Mouse (Mus musculus): Measurements from ENCODE around the gene Rhoh.
A peak's percentile ranks its signal among the peaks of the same experiment; 100 is the strongest.

Gene Rhoh

DNA sequence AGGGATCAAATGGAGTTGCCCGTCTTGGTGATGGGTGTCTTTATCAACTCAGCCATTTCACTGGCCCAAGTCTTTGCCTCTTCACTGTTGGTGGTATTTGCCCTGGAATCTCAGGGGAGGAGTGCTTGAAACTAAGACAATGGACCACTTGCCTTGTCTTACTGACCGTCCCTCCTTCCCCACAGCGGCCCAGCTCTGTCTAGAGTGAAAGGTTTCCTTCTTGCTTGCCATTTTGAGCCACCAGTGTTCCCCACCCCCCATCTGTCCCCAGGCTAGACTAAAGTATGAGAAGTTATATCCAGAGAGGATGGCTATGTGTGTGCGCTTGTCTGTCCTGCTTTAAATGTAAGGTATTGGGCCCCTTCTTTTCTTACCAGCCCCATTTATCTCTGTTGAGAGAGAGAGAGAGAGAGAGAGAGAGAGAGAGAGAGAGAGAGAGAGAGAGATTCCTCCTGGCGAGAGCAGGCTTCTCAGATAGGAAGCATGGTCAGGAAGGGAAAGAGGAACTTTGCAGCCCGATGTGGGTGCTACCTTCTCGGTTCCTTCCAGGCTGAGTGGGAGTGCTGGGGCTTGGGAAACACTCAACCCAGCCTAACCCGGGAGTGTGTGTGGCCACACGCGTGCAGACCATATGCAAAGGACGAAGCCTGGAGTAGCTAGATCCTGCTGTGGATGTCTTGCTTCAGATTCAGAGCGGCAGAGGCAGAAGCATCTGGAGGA, 572 bp upstream of the Rhoh start:
- DNase-seq (ENCODE audit: low read depth) = peak; percentile 56

DNA sequence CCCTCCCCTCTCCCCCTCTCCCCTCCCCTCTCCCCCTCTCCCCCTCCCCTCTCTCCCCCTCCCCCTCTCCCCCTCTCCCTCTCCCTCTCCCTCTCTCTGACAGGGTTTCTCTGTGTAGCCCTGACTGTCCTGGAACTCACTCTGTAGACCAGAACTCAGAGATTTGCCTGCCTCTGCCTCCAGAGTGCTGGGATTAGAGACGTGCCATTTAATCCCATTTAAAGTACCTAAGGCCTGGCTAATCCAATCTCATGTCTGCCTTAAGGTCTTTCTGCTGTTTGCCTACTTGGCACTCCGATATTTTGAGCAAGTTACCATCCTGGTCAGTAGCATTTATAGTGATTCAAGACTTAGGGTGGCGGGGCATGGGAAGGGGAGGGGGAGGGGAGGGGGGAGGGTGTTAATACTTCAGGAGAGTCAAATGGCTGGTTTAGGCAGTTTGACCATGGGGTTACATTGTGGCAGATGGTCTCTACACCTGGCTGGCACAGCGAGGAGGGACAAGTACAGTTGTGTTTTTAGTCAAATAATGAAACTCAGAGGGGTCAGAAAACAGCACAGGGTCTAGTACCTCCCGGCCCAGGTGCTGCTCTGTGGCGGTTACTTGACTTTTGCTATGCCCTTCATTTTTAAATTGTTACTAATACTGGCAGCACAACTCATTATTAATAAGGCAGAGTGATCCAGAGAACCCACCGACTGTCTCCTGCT, 1.4 kb downstream of the Rhoh start:
- DNase-seq (ENCODE audit: low read depth) = peak; percentile 27

DNA sequence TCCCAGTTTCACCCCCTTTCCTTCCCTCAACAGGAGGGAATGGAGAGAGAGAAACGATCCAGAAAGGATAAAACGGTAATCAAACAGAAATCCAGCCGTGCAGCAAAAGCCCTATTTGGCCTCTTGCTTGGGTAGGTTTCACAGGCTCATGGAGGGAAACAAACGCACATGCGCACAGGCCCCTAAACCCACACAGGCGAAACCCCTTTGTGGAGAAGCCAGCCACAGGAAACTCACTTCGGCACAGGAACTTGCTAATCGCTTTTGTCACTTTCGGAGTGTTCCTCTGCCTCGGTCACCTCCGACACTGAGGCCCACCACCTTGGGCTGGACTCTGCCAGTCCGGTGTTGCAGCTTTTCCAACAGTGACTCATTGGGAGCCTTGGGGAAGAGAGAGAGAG, 2.3 kb downstream of the Rhoh start:
- DNase-seq (ENCODE audit: low read depth) = peak; percentile 96

DNA sequence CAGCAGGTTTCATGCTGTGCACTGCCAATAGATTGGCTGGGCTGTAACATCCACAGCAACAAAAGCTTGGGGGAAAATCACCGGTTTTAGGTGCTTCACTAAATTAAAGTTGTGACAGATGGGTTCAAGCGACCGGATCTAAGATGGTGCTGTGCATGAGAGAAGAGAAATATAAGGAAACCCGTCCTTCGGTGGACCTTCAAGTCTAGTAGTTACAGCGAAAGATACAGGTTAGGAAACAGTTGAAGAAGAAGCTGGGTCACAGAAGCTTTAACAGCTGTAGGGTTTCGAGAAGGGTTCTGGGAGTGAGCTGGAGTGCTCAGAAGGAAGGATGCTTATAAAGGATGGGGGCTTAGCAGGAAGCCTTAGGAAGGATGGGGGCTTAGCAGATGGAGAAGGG, 3.5 kb downstream of the Rhoh start:
- peak; percentile 54 for DNase-seq (ENCODE audit: low read depth)

DNA sequence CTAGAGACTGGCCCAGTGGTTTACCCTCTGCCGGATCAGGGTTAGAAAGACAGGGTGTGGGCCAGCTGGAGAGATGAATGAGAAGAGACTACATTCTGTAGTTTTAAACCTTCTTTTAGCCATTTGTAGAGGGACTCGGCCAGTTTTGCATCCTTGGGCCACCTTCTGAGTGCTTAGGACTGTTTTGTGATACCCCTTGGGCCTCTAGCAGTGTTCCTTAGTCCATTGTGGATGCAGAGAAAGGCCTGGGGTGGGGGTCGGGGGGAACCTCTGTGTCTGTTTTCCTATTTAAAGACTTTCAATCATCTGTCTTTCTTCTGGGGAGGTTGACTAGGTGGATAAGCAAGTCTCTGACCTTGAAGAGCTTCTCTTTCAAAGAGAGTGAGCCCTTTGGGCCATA, 3.9 kb downstream of the Rhoh start:
- DNase-seq (ENCODE audit: low read depth) = no peak

DNA sequence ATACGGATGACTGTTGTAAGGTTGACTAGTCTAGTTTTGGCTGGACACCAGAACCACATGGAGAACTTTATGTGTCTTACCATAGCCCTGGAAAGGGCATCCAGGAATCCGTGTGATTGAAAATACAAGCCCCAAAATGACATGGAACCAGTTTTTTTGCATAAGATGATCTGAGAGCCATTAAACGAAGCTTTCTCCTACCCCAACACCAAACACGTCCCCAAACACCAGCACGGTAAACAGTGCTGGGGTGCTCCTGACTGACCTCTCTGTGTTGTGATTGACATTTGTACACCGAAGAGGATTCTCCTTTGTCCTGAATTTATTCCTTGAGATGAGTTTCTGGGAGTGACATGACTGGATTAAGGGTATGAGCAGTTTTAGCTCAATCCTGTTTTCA, 5.6 kb downstream of the Rhoh start:
- DNase-seq (ENCODE audit: low read depth) = peak; percentile 53

DNA sequence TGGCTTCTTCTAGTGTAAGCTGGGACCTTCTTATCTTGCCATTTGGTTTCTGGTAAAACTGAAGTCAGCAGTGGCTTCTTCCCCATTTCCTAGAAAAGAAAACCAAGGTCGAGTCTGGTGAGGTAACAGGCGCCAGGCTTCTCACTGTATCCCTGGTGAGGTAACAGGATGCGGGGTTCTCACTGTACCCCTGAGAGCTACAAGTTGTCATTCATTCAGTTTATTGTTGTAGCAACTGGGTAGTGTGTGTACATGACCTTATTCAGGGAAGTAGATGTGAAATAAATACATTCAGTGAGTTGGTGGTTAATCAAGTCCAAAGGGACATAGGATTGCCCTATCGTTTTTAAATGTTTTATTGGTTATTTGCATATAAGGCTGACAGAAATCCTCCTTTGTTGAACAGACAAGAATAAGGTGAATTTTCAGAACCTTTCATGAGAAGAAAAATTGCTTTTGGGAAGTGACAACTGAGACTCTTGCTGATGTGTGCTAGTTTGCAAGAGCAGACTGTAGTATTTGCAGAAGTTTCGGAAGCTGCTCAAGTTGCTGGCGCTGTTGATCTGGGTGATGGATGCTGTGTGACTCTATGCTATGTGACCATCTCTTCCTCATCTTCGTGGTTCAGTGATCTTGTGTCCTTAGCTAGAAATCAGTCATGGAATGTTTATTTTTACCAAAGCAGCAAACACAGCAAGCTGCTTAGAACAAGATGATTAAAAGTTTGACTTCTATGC, 6.5 kb downstream of the Rhoh start:
- DNase-seq (ENCODE audit: low read depth) = peak; percentile 77

DNA sequence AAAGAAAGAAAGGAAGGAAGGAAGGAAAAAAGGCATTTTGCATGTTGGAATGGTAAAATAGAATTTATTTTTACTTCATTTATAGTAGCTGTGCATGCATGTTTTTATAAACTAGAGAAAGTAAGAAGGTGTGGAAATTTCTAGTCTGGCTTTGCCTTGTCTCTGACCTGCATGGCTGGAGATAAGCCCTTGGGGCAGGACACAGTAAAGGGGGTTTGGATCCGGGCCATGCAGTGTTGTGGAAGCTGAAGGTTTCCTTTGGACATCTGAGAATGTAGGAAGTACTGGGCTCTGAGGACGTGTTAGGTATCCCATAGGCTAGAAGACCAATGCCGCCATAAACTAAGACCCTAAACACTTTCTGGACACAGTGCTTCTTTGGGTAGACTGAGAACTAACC, 7.4 kb downstream of the Rhoh start:
- peak; percentile 24 for DNase-seq (ENCODE audit: low read depth)

DNA sequence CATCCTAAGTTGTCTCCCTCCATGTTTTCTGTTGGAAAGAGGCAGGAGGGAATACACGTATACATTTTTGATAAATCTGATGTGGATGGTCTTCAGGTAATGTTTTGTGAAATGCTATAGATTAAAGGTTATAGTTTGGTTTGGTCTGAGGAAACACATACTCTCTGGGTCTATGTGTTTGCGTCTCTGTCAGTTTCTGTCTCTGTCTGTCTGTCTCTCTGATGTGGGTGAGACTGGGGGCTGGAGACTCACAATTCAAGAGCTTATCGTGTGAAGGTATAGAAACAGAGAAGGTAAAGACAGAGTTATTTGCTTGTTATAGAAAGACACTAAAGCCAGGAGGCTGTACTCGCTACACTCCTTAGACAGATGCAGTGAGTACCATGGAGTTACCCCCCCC, 8.6 kb downstream of the Rhoh start:
- peak; percentile 71 for DNase-seq (ENCODE audit: low read depth)

DNA sequence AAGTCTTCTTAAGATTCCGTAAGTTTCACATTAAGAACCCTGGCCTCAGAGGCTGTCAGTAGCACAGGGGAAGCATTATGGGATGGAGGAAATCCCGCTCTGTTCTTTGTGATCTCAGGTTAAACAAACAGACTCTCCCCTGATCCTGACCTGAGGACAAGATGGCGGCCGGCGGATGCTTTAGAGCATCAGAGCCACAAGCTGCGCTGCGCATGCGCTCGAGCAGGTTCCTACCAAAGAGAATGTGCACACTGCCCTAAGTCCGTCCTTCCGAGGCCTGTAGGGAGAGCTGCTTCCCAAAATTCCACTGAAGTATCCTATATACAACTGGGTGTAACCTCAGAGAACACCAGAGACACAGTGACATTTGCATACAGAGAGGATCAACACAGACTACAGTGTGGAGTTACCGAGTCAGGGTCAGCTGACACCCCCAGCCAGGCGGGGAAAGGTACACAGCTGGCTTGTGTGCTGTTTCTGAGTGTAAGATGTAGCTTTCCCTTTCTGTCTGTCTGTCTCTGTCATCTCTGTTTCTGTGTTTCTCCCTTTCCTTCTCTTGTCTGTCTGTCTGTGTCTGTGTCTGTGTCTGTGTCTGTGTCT, 10.4 kb downstream of the Rhoh start:
- DNase-seq (ENCODE audit: low read depth) = peak; percentile 85

DNA sequence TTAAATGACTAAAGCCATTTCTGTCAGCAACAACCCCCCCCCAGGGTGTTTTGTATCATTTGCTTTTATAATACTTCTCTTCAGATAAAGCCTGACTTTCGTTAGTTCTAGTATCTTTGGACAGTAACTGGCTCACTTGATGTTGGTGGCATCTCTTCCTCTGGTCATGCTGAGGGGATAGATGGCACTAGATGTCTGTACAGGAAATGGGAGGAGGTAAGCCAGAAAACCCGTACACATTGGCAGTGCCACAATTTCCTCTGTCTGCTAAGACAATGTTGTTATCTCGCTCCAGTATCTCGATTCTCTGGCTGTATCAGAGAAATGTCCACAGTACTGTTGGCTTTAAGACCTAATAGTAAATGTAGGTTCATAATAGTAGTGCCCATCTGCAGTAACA, 12.2 kb downstream of the Rhoh start:
- no peak for DNase-seq (ENCODE audit: low read depth)

DNA sequence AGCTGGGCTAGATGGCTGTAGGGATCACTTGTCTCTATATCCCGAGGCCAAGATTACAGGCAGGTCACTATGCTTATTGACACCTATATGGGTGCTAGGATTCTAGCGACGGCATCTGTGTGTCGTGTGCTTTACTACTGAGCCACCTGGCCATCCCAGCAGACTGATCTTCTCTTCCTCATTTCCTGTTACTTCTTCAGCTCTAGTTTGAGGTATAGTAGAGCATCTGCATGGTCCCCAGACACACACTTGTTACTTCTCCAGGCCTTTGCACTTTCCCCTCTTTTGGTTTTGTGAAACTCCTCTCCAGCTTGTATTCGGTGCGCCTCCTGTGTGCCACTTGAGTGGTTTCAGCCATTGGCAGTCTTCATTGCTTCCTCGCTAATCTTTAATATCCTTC, 14.3 kb downstream of the Rhoh start:
- peak; percentile 56 for DNase-seq (ENCODE audit: low read depth)

DNA sequence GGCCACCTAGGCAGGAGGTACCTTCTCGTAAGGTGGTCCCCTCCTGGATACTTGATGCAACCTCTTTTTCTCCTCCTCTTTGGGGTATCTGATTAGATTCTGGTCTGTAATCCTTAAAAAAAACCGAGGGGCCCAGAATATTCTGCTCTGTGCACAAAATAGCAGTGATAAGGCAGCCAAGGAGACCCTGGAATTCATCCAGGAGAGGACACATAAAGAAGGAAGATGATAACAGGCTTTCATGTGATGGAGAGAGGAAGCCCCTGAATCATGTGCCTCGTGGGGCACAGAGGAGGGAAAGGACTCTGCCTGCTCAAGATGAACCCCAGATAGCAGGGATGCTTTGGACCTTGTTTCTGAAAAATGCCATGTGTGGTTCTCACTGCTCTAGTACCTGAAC, 17.4 kb downstream of the Rhoh start:
- DNase-seq (ENCODE audit: low read depth) = no peak

DNA sequence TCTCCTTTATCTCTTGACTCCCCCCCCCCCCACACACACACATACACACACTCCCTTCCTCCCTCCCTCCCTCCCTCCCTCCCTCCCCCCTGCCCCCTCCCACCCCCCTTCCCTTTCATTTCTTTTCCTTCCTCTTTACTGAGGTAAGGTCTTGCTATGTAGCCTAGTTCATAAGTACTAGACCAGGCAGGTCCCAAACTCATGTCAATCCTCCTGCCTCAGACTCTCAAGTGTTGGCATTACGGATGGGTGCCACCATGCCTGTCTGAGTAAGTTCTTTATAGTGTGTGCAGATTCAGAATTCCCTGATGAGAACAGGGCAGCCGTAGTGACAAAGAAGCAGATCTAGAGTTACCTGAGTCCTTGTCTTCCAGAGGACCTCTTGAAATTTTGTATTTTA, 20.2 kb downstream of the Rhoh start:
- DNase-seq (ENCODE audit: low read depth) = peak; percentile 63

DNA sequence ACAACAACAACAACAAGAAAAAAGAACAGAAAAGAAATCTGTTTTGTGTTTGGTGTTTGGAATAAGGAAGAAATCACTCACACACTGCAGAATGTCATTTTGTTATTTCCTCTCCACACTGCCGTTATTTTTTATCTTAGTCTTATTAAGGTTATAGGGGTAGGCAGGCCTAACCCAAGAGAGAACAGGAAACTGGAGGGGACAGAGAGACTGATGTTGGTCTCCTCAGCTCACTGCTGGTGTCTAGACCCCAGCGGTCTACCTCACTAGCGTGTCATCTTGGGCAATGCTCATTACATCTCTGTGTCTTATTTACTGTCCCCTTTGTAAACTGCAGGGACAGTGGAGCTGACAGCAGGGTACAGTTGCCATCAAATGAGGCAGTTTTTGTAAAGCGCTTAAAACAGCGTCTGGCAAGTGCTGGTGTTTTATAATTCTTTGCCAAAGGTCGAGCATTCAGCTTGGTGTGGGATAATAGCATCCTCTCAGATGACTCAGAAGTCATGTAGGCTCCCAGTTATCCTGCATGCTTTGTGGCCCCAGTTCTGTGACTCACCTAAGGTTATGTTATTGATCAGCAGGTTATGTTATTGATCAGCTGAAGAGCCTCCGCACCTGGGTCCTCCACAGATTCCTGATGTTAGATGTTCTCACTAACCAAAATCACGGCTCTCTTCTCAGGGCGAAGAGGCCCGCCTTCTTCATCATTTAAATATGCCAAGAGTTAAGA, 21.6 kb downstream of the Rhoh start:
- peak; percentile 53 for DNase-seq (ENCODE audit: low read depth)

DNA sequence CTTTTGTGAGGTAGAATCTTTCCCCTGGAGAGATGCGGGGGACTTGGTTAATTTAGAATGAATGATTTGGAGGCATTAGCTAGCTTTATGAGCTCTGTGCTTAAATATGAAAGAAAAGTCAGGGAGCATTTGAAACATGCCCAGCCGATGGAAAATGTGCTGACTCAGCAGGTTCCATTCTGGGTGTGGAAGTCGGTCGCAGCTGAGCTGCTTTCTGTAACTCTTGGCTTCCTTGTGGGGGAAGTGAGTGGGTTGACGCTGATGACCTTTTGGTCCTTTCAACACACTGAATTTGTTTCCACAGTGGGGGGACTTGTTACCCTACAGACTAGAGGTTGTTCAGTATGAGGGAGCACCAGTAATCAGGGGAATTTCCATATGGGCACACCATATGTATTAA, 22.3 kb downstream of the Rhoh start:
- peak; percentile 70 for DNase-seq (ENCODE audit: low read depth)

DNA sequence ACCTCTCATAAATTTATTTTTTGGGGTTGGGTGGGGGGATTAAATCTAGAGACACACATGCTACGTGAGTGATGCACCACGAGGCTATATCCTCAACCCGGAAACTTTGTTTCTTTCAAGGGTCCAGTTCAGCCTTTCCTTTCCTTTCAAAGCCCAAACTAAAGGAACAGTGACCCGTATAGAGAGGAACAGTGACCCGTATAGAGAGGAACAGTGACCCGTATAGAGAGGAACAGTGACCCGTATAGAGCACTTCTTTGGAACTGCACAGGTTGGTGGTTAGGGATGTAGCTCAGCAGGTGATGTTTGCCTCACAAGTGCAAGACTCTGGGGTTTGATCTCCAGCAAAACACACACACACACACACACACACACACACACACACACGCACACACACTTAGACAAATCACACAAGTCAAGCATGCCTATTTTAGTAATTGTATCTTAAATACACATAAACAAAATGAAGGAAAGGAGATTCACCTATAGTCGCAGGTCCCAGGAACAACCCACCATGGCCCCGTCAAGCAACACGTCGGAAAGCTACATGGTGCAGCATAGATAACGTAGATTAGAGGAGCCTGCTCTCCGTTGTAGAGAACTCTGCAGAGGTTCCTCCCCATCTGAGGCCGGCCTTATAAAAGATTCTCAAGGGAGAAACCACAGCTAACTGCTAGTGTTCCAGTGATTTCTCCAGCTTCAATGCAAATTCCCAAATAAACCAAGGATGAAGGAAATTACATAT, 24.9 kb downstream of the Rhoh start:
- DNase-seq (ENCODE audit: low read depth) = peak; percentile 62

DNA sequence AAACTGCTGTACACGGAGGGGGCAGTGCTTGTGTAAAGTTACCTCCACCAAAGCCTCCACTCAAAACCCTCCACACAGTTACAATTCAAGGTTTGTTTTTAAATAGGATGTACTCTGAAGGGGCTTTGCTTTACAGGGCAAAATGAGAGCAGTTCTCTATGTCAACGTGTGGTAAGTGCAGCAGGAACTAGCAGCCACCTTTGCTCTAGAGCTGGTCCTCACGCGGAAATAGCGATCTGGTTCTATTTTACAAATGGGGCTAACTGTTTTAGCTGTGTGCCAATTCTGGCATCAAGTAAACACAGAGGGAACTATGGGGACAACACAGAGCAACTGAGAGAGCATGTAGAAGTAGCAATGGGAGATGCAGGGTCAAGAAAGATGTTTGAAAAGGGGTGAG, 27.1 kb downstream of the Rhoh start:
- peak; percentile 52 for DNase-seq (ENCODE audit: low read depth)

DNA sequence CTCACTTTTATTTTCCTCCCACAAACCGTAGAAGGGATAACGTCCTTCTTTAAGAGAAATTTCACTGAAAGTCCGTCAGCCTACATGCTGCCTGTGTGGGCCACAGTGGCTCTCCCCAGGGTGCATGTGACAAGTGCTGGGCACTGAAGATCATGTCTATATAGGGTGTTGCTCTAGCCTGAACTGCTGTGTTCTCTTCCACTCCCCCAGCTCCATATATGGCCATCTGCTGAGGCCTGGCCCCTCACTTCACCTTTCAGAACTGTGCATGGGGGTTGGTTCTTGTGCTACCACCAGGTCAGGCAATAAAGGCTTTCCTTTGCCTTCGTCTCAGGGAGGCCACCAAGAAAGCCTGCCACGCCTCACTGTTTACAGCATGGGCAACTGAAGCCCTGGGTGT, 28.0 kb downstream of the Rhoh start:
- DNase-seq (ENCODE audit: low read depth) = peak; percentile 51

DNA sequence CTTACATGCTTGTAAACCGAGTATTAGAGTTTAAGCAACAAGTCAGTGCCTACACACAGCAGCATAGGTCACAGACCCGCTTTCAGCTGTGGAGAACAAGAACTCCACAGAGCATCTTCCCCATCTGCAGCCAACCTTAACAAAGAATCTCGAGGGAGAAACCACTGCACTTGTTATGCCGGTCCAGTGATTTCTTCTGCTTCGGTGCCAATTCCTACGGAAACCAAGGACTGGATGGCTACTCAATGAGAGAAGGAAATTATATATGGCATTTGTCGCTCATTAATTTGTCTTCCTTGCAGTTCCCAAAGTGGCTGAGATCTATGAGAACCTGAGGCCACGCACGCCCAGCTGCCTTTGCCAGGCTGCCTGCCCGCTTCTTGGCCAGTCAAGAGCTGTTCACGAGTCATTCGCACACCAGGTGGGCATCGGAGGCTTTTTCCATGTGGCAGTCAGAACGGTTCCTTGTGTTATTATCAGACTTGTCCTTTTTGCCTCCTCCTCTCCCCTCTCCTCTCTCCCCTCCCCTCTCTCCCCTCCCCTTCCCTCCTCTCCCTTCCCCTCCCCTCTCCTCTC, 30.3 kb downstream of the Rhoh start:
- no peak for DNase-seq (ENCODE audit: low read depth)

DNA sequence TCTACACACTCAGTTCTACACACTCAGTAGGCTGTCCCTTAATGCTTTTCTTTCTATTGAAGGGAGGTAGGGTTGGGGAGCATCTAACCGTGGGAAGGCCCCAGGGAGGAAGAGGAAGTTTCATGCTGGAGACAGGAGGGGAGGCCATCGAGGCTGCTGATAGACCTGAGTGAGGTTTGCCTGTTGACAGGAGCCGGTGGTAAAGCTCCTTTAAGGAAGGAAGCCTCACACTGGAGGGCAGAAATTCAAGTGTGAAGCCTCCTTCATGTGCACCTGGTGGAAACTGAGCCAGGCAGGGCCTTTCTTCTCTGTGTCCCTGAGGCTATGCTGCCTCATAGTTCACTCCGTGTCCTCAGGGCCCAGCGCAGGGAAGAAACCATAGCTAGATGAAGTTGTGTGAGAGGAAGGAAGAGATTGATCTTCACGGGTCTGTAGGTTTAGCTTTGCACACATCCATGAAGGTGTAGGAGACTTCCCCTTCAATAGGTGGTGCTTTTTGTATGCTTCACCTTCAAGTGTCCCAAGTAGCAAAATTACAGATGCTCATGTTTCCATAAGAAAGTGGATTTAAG, 34.2 kb downstream of the Rhoh start:
- peak; percentile 45 for DNase-seq (ENCODE audit: low read depth)

All from naive thymus-derived CD4-positive, alpha-beta T cell, adult 2 months (primary cell).